8 mouse cellular contexts compared by ENCODE assay signal in the genomic region with DNA sequence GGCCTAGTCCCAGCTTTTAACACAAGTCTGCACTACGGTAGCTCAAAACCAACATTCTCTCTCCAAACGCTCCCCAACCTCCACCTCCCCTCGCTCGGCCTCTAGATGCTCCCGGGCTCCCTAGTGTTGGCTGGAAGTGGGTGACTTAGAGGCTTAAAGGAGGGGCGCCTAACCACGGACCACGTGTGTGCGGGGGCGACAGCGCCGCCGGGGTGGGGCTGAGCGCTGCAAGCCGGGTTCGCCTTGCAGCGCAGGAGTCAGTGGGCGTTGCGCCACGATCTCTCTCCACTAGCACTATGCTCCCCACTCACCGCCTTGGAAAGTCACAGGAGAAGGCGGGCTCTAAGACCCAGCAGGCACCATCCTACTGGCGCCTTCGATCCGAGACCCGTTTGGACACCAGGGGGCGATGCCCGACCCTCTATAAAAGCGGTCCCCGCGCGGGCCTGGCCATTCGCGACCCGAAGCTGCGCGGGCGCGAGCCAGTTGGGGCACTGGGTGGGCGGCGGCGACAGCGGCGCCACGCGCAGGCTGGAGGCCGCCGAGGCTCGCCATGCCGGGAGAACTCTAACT. TPM values are rescaled to one million over a fixed set of nuclear protein-coding genes. Genes with fewer than 3 reads are reported as not detected.
DNase-seq lines count a peak whose midpoint lies in the region; ATAC-seq lines count a peak whose summit lies in the region.

A gene (plus strand): TSS at position 453 of the 573 bp plus-strand sequence.

- H3K36me3 ChIP-seq in midbrain, embryonic 11.5 days (ENCODE audit: control insufficient read depth, insufficient read depth, low read length) = no peaks in the 10 kb centered on the region

- peak; percentile 78 for ATAC-seq in granulocyte monocyte progenitor cell, adult 5-6 weeks (replicated peaks; ENCODE audit: poor library complexity, severe bottlenecking)
- ATAC-seq in midbrain, embryonic 11.5 days (ENCODE audit: low FRiP score) = peak; percentile 87

- H3K27me3 ChIP-seq in midbrain, embryonic 11.5 days (ENCODE audit: control insufficient read depth, insufficient read depth, low read length) = peaks cover 59% of the 10 kb centered on the region

- intact Hi-C loops in left cerebral cortex, postnatal 4 days (cut with DNase I) = loop anchor here (5.0 kb wide), 1 partner anchor 48 kb away; no protein-coding TSS in a partner anchor

- H3K9ac ChIP-seq in midbrain, embryonic 11.5 days (ENCODE audit: low read length) = peak within 1 kb of the TSS; percentile 54

- no peaks in the 10 kb centered on the region for H3K9me3 ChIP-seq in midbrain, embryonic 11.5 days (ENCODE audit: control insufficient read depth, low read length)

- H3K27ac ChIP-seq in midbrain, embryonic 11.5 days (ENCODE audit: low read depth, low read length) = no peak within 1 kb of the TSS

- H3K4me2 ChIP-seq in midbrain, embryonic 11.5 days = peak within 1 kb of the TSS; percentile 75

- peak; percentile 98 for DNase-seq in adrenal gland, adult 2 months
- DNase-seq in embryo, embryonic 11.5 days (ENCODE audit: low read depth, low spot score) = peak; percentile 84
- DNase-seq in kidney, adult 11 months = peak; percentile 94
- DNase-seq in left cerebral cortex, postnatal 4 days = peak; percentile 95
- DNase-seq in midbrain, embryonic 11.5 days (ENCODE audit: low spot score, missing footprints) = peak; percentile 99
- peak; percentile 94 for DNase-seq in right cerebral cortex, postnatal 4 days
- peak; percentile 91 for DNase-seq in yolk sac, embryonic 10.5 days (ENCODE audit: low spot score)

- under 1% methylated on average over 49 of the region's 50 CpGs for WGBS in midbrain, embryonic 11.5 days

- peaks cover 12% of the 10 kb centered on the region for H3K4me1 ChIP-seq in midbrain, embryonic 11.5 days (ENCODE audit: control insufficient read depth, insufficient read depth, low read length)

- H3K4me3 ChIP-seq in midbrain, embryonic 11.5 days (ENCODE audit: low read depth, low read length) = peak within 1 kb of the TSS; percentile 46

RNA-seq across cellular contexts. Expression of the gene that starts here (rescaled TPM):
- 100 to 1,000 TPM in 1 of 2 experiments, 10 to 100 TPM in 1; 88.3 to 319 TPM for total RNA-seq in adrenal gland, adult 2 months (2021)
- 405 and 678 TPM in 2 replicates for polyA plus RNA-seq in adrenal gland, adult 2 months (2012; rRNA removed)
- 89.6 and 92.8 TPM in 2 replicates for total RNA-seq in granulocyte monocyte progenitor cell, adult 5-6 weeks (2014; fragmentation: Nextera tagmentation)
- total RNA-seq in granulocyte monocyte progenitor cell, adult 5-6 weeks (2017) = 33.3 and 45.1 TPM in 2 replicates
- total RNA-seq in left cerebral cortex, postnatal 4 days (2021) = 1 to 10 TPM; 2.0 to 2.7 TPM
- polyA plus RNA-seq in midbrain, embryonic 11.5 days (2014; fragmentation: Nextera tagmentation; extraction: Ambion mirVana) = 0.37 and 0.60 TPM in 2 replicates

Comparison
In these comparisons a context has a peak if more than half of its experiments do, and no peak if none do; other contexts are left out.
1. RNA of the gene that starts here (total RNA-seq): 88.3 to 319 TPM in adrenal gland, adult 2 months and 33.3 to 92.8 TPM in granulocyte monocyte progenitor cell, adult 5-6 weeks; 2.0 to 2.7 TPM in left cerebral cortex, postnatal 4 days; every median in the first group is over 4 times any median in the second.
2. RNA of the gene that starts here (polyA plus RNA-seq): 405 to 678 TPM in adrenal gland, adult 2 months; 0.37 to 0.60 TPM in midbrain, embryonic 11.5 days; every median in the first group is over 100 times any median in the second.
3. Peak in DNase-seq, ATAC-seq, H3K4me3 ChIP-seq, H3K9ac ChIP-seq and H3K4me2 ChIP-seq in midbrain, embryonic 11.5 days; RNA of the gene not detected or under 1 TPM.
4. Peak in every context shown above with its lines, with median percentiles within 50 percentile points of each other: DNase-seq.